Mouse (Mus musculus) lung, embryonic 15.5 days (tissue): ENCODE data around the gene Gng13. TPM values are rescaled to one million over a fixed set of nuclear protein-coding genes. Genes with fewer than 3 reads are reported as not detected.
A peak's percentile ranks its signal among the peaks of the same experiment; 100 is the strongest.
"Not testable (repeated sequence)": the region's sequence is repeated elsewhere in the genome, so short reads cannot be mapped to it uniquely, and the experiment has no call there.

Source experiments
- ATAC-seq: fragments of 200-750 bp; cut with Nextera tagmentation; 2 replicates; pipeline ENCODE4 v1.8.0; 2017; ENCODE audit warnings: moderate number of reproducible peaks, borderline replicate concordance; ENCODE audit not compliant: low FRiP score, low TSS enrichment; ENCODE audit errors: extremely low read depth
- H3K27ac ChIP-seq: fragments of 300-500 bp; sonication (generic); 2 replicates; pipeline ENCODE4 v1.5.1; 2015; ENCODE audit warnings: moderate library complexity, mild to moderate bottlenecking, inconsistent platforms
- H3K27me3 ChIP-seq: fragments of 300-500 bp; sonication (generic); 2 replicates; pipeline ENCODE4 v1.6.1; 2015; ENCODE audit warnings: inconsistent platforms
- H3K36me3 ChIP-seq: fragments of 300-500 bp; sonication (generic); 2 replicates; pipeline ENCODE4 v1.6.1; 2015; ENCODE audit warnings: inconsistent platforms
- H3K4me1 ChIP-seq: fragments of 300-500 bp; sonication (generic); 2 replicates; pipeline ENCODE4 v1.6.1; 2015; ENCODE audit warnings: inconsistent platforms
- H3K4me2 ChIP-seq: fragments of 300-500 bp; sonication (generic); 2 replicates; pipeline ENCODE4 v1.6.1; 2015; ENCODE audit warnings: inconsistent platforms, mild to moderate bottlenecking, moderate library complexity
- H3K4me3 ChIP-seq: fragments of 300-500 bp; sonication (generic); 2 replicates; pipeline ENCODE4 v1.5.1; 2015; ENCODE audit warnings: mild to moderate bottlenecking, inconsistent platforms
- H3K9ac ChIP-seq: fragments of 300-500 bp; sonication (generic); 2 replicates; pipeline ENCODE4 v1.6.1; 2015; ENCODE audit warnings: inconsistent platforms
- H3K9me3 ChIP-seq: fragments of 300-500 bp; sonication (generic); 2 replicates; pipeline ENCODE4 v1.6.1; 2016; ENCODE audit warnings: inconsistent platforms
- WGBS: fragments of 180-500 bp; shearing (Covaris S2); methylation state at CpG from one replicate; pipeline ENCODE4 v1.1.7; 2015; 5-methylcytosine and 5-hydroxymethylcytosine counted together
- polyA plus RNA-seq: library from polyadenylated mRNA; unstranded; fragments of >200 nt; fragmentation: Nextera tagmentation; extraction: Ambion mirVana; gene quantifications from 2 replicates; pipeline ENCODE4 v1.2.1, GENCODE M21; 2015

Gng13 gene
- polyA plus RNA-seq, 1 experiment from 2014 or later, result 3.0 TPM

GRCm38 (mm10) chr17:25735745-25736144 lies 18.8 kb downstream of the Gng13 start, which contains the start of gene Mslnl:
TSS of gene Mslnl (plus strand) at chr17:25736042.
- H3K9ac ChIP-seq, result no peak within 1 kb of the TSS
- H3K27ac ChIP-seq, result no peak within 1 kb of the TSS
- WGBS, result 67% methylated on average over 3 of the region's 3 CpGs

GRCm38 (mm10) chr17:25738861-25739260 lies 21.9 kb downstream of the Gng13 start:
- H3K9me3 ChIP-seq, result no peaks in the 10 kb centered on the region
- WGBS, result 46% methylated on average over 7 of the region's 7 CpGs
- no peaks in the 10 kb centered on the region for H3K36me3 ChIP-seq
- no peak overlapping the region for H3K9ac ChIP-seq
- ATAC-seq, result no peak
- no peak overlapping the region for H3K4me2 ChIP-seq
- no peaks in the 10 kb centered on the region for H3K27me3 ChIP-seq
- H3K4me3 ChIP-seq, result no peak overlapping the region
- H3K27ac ChIP-seq, result no peak overlapping the region
- no peaks in the 10 kb centered on the region for H3K4me1 ChIP-seq

More at GRCm38 (mm10) chr17:25735745-25736144, 18.8 kb downstream of the Gng13 start, which contains the start of gene Mslnl:
- no peaks in the 10 kb centered on the region for H3K27me3 ChIP-seq
- H3K9me3 ChIP-seq, result no peaks in the 10 kb centered on the region
- peaks cover 3% of the 10 kb centered on the region; the same call in 1 of the 2 replicates for H3K4me1 ChIP-seq
- H3K36me3 ChIP-seq, result 0 out of 2 replicates have a peak, but pooled peaks cover under 1% of the 10 kb centered on the region
- no peak within 1 kb of the TSS for H3K4me3 ChIP-seq
- ATAC-seq, result no peak
- H3K4me2 ChIP-seq, result no peak within 1 kb of the TSS

- not testable (repeated sequence) for H3K4me2 ChIP-seq, H3K4me3 ChIP-seq, H3K4me1 ChIP-seq, H3K9me3 ChIP-seq, H3K36me3 ChIP-seq, ATAC-seq, H3K27me3 ChIP-seq, H3K27ac ChIP-seq, H3K9ac ChIP-seq
- WGBS, result 67% methylated on average over 12 of the region's 12 CpGs
These were observed 24.5 kb downstream of the Gng13 start for GRCm38 (mm10) chr17:25741471-25741870.

- Histone ChIP-seq H3K27ac (no peak overlapping the region), H3K4me3 (no peak overlapping the region), H3K9me3 (no peaks in the 10 kb centered on the region), H3K4me1 (no peaks in the 10 kb centered on the region), H3K4me2 (no peak overlapping the region), H3K36me3 (no peaks in the 10 kb centered on the region), H3K27me3 (no peaks in the 10 kb centered on the region), H3K9ac (no peak overlapping the region)
- WGBS, result 77% methylated on average over 9 of the region's 9 CpGs
- no peak for ATAC-seq
These were observed 26.9 kb downstream of the Gng13 start for GRCm38 (mm10) chr17:25743831-25744230.

- no peaks in the 10 kb centered on the region for H3K9me3 ChIP-seq
- no peak for ATAC-seq
- no peak overlapping the region for H3K9ac ChIP-seq
- no peaks in the 10 kb centered on the region for H3K4me1 ChIP-seq
- WGBS, result 66% methylated on average over 10 of the region's 10 CpGs
- no peak overlapping the region for H3K4me2 ChIP-seq
- H3K27ac ChIP-seq, result no peak overlapping the region
- no peaks in the 10 kb centered on the region for H3K36me3 ChIP-seq
- H3K27me3 ChIP-seq, result no peaks in the 10 kb centered on the region
- H3K4me3 ChIP-seq, result no peak overlapping the region
These were observed 27.3 kb downstream of the Gng13 start for GRCm38 (mm10) chr17:25744311-25744710.

- H3K27me3 ChIP-seq, result no peaks in the 10 kb centered on the region
- WGBS, result 87% methylated on average over 4 of the region's 4 CpGs
- no peak for ATAC-seq
- H3K4me1 ChIP-seq, result peaks cover 9% of the 10 kb centered on the region; the same call in 1 of the 2 replicates
- no peak overlapping the region for H3K4me2 ChIP-seq
- H3K36me3 ChIP-seq, result no peaks in the 10 kb centered on the region
- H3K4me3 ChIP-seq, result no peak overlapping the region
- no peaks in the 10 kb centered on the region for H3K9me3 ChIP-seq
- no peak overlapping the region for H3K27ac ChIP-seq
- no peak overlapping the region for H3K9ac ChIP-seq
These were observed 31.3 kb downstream of the Gng13 start for GRCm38 (mm10) chr17:25748238-25748637.

GRCm38 (mm10) chr17:25749314-25749713 lies 32.3 kb downstream of the Gng13 start:
- Histone ChIP-seq H3K27ac (no peak overlapping the region), H3K27me3 (no peaks in the 10 kb centered on the region), H3K9me3 (no peaks in the 10 kb centered on the region), H3K36me3 (no peaks in the 10 kb centered on the region), H3K4me2 (no peak overlapping the region), H3K4me1 (peaks cover 9% of the 10 kb centered on the region; the same call in 1 of the 2 replicates), H3K9ac (no peak overlapping the region), H3K4me3 (no peak overlapping the region)
- 67% methylated on average over 6 of the region's 6 CpGs for WGBS
- no peak; the same call in 1 of the 2 replicates for ATAC-seq

- ATAC-seq, result 0 out of 2 replicates have a peak, but pooled peaks have one; percentile 19
- Histone ChIP-seq H3K27ac (no peak overlapping the region), H3K4me3 (no peak overlapping the region), H3K27me3 (no peaks in the 10 kb centered on the region), H3K9me3 (no peaks in the 10 kb centered on the region), H3K36me3 (no peaks in the 10 kb centered on the region), H3K4me2 (no peak overlapping the region), H3K9ac (no peak overlapping the region), H3K4me1 (peaks cover 24% of the 10 kb centered on the region)
- WGBS, result 7% methylated on average over 5 of the region's 5 CpGs
These were observed 34.5 kb downstream of the Gng13 start for GRCm38 (mm10) chr17:25751446-25751845.

GRCm38 (mm10) chr17:25754241-25754640 lies 37.3 kb downstream of the Gng13 start, which contains the start of gene Msln:
TSS of gene Msln (minus strand) at chr17:25754378.
- Histone ChIP-seq H3K9me3 (no peaks in the 10 kb centered on the region), H3K36me3 (no peaks in the 10 kb centered on the region), H3K27ac (no peak within 1 kb of the TSS), H3K4me3 (no peak within 1 kb of the TSS), H3K9ac (no peak within 1 kb of the TSS), H3K27me3 (no peaks in the 10 kb centered on the region), H3K4me2 (no peak within 1 kb of the TSS), H3K4me1 (peaks cover 27% of the 10 kb centered on the region)
- 81% methylated on average over 9 of the region's 9 CpGs for WGBS
- no peak for ATAC-seq

- 63% methylated on average over 4 of the region's 4 CpGs for WGBS
- H3K9me3 ChIP-seq, result no peaks in the 10 kb centered on the region
- no peak overlapping the region for H3K9ac ChIP-seq
- no peak overlapping the region for H3K4me2 ChIP-seq
- peak overlapping the region; percentile 73; the same call in 1 of the 2 replicates for H3K27ac ChIP-seq
- H3K27me3 ChIP-seq, result no peaks in the 10 kb centered on the region
- H3K4me3 ChIP-seq, result no peak overlapping the region
- ATAC-seq, result no peak
- H3K36me3 ChIP-seq, result no peaks in the 10 kb centered on the region
- peaks cover 27% of the 10 kb centered on the region for H3K4me1 ChIP-seq
These were observed 38.1 kb downstream of the Gng13 start for GRCm38 (mm10) chr17:25755086-25755485.

- peaks cover 27% of the 10 kb centered on the region for H3K4me1 ChIP-seq
- H3K4me3 ChIP-seq, result no peak overlapping the region
- peak; percentile 68; the same call in 1 of the 2 replicates for ATAC-seq
- H3K9me3 ChIP-seq, result no peaks in the 10 kb centered on the region
- H3K27ac ChIP-seq, result peak overlapping the region; percentile 73
- H3K36me3 ChIP-seq, result no peaks in the 10 kb centered on the region
- no peaks in the 10 kb centered on the region for H3K27me3 ChIP-seq
- H3K9ac ChIP-seq, result no peak overlapping the region
- H3K4me2 ChIP-seq, result no peak overlapping the region
- 16% methylated on average over 4 of the region's 4 CpGs for WGBS
These were observed 38.8 kb downstream of the Gng13 start for GRCm38 (mm10) chr17:25755627-25756377.
